Mouse (Mus musculus): Measurements from ENCODE around the gene 2610528A11Rik. TPM values are rescaled to one million over a fixed set of nuclear protein-coding genes. Genes with fewer than 3 reads are reported as not detected.

The 2610528A11Rik gene
- polyA plus RNA-seq, 1 experiment = not detected

- no peak overlapping the region for H3K4me3 ChIP-seq (ENCODE audit: insufficient read depth, low read depth, low read length)
- 56% methylated on average over 5 of the region's 5 CpGs for WGBS
- H3K4me1 ChIP-seq (ENCODE audit: control insufficient read depth, insufficient read depth, low read length) = peaks cover 6% of the 10 kb centered on the region
- no peak overlapping the region for H3K27ac ChIP-seq (ENCODE audit: insufficient read depth, low read depth, low read length)
- no peak for TF ChIP-seq CTCF (IDR thresholded peaks at IDR 0.05; ENCODE audit: insufficient read depth, low read depth, low read length)
- TF ChIP-seq POLR2A (IDR thresholded peaks at IDR 0.05; ENCODE audit: insufficient read depth, low read depth, low read length) = no peak
Measured at GRCm38 (mm10) chr14:37104747-37105146, 9.1 kb downstream of the 2610528A11Rik start.

GRCm38 (mm10) chr14:37102484-37102883 lies 11.3 kb downstream of the 2610528A11Rik start:
- Histone ChIP-seq H3K27ac (ENCODE audit: insufficient read depth, low read depth, low read length) (no peak overlapping the region), H3K4me3 (ENCODE audit: insufficient read depth, low read depth, low read length) (no peak overlapping the region), H3K4me1 (ENCODE audit: control insufficient read depth, insufficient read depth, low read length) (peaks cover 15% of the 10 kb centered on the region)
- no peak for TF ChIP-seq CTCF (IDR thresholded peaks at IDR 0.05; ENCODE audit: insufficient read depth, low read depth, low read length)
- TF ChIP-seq POLR2A (IDR thresholded peaks at IDR 0.05; ENCODE audit: insufficient read depth, low read depth, low read length) = no peak
- 82% methylated on average over 3 of the region's 3 CpGs for WGBS

- H3K27ac ChIP-seq (ENCODE audit: insufficient read depth, low read depth, low read length) = no peak overlapping the region
- TF ChIP-seq CTCF (IDR thresholded peaks at IDR 0.05; ENCODE audit: insufficient read depth, low read depth, low read length) (no peak), POLR2A (IDR thresholded peaks at IDR 0.05; ENCODE audit: insufficient read depth, low read depth, low read length) (no peak)
- H3K4me1 ChIP-seq (ENCODE audit: control insufficient read depth, insufficient read depth, low read length) = peaks cover 14% of the 10 kb centered on the region
- 81% methylated on average over 5 of the region's 5 CpGs for WGBS
- H3K4me3 ChIP-seq (ENCODE audit: insufficient read depth, low read depth, low read length) = no peak overlapping the region
Measured at GRCm38 (mm10) chr14:37101531-37101930, 12.3 kb downstream of the 2610528A11Rik start.

- Histone ChIP-seq H3K4me1 (ENCODE audit: control insufficient read depth, insufficient read depth, low read length) (peaks cover 9% of the 10 kb centered on the region), H3K4me3 (ENCODE audit: insufficient read depth, low read depth, low read length) (peak within 1 kb of the TSS; percentile 43), H3K27ac (ENCODE audit: insufficient read depth, low read depth, low read length) (no peak within 1 kb of the TSS)
- WGBS = under 1% methylated on average over 30 of the region's 30 CpGs
- no peak for TF ChIP-seq CTCF (IDR thresholded peaks at IDR 0.05; ENCODE audit: insufficient read depth, low read depth, low read length)
- no peak for TF ChIP-seq POLR2A (IDR thresholded peaks at IDR 0.05; ENCODE audit: insufficient read depth, low read depth, low read length)
Measured at GRCm38 (mm10) chr14:37097956-37098530, 15.8 kb downstream of the 2610528A11Rik start, which contains the start of gene Cdhr1. Cdhr1 (minus strand) TSS chr14:37098347.

GRCm38 (mm10) chr14:37095556-37095955 lies 18.3 kb downstream of the 2610528A11Rik start:
- H3K27ac ChIP-seq (ENCODE audit: insufficient read depth, low read depth, low read length) = no peak overlapping the region
- H3K4me3 ChIP-seq (ENCODE audit: insufficient read depth, low read depth, low read length) = no peak overlapping the region
- peaks cover 9% of the 10 kb centered on the region for H3K4me1 ChIP-seq (ENCODE audit: control insufficient read depth, insufficient read depth, low read length)
- no peak for TF ChIP-seq CTCF (IDR thresholded peaks at IDR 0.05; ENCODE audit: insufficient read depth, low read depth, low read length)
- no peak for TF ChIP-seq POLR2A (IDR thresholded peaks at IDR 0.05; ENCODE audit: insufficient read depth, low read depth, low read length)
- 83% methylated on average over 4 of the region's 4 CpGs for WGBS

- WGBS = 77% methylated on average over 6 of the region's 6 CpGs
- TF ChIP-seq POLR2A (IDR thresholded peaks at IDR 0.05; ENCODE audit: insufficient read depth, low read depth, low read length) (no peak), CTCF (IDR thresholded peaks at IDR 0.05; ENCODE audit: insufficient read depth, low read depth, low read length) (no peak)
- Histone ChIP-seq H3K4me1 (ENCODE audit: control insufficient read depth, insufficient read depth, low read length) (peaks cover 9% of the 10 kb centered on the region), H3K27ac (ENCODE audit: insufficient read depth, low read depth, low read length) (no peak overlapping the region), H3K4me3 (ENCODE audit: insufficient read depth, low read depth, low read length) (no peak overlapping the region)
Measured at GRCm38 (mm10) chr14:37094436-37094835, 19.4 kb downstream of the 2610528A11Rik start.

GRCm38 (mm10) chr14:37083755-37084154 lies 30.1 kb downstream of the 2610528A11Rik start:
- Histone ChIP-seq H3K4me3 (ENCODE audit: insufficient read depth, low read depth, low read length) (no peak overlapping the region), H3K4me1 (ENCODE audit: control insufficient read depth, insufficient read depth, low read length) (no peaks in the 10 kb centered on the region), H3K27ac (ENCODE audit: insufficient read depth, low read depth, low read length) (no peak overlapping the region)
- TF ChIP-seq POLR2A (IDR thresholded peaks at IDR 0.05; ENCODE audit: insufficient read depth, low read depth, low read length) (no peak), CTCF (IDR thresholded peaks at IDR 0.05; ENCODE audit: insufficient read depth, low read depth, low read length) (no peak)
- WGBS = 13% methylated on average over 4 of the region's 4 CpGs

- Histone ChIP-seq H3K4me1 (ENCODE audit: control insufficient read depth, insufficient read depth, low read length) (no peaks in the 10 kb centered on the region), H3K27ac (ENCODE audit: insufficient read depth, low read depth, low read length) (no peak overlapping the region), H3K4me3 (ENCODE audit: insufficient read depth, low read depth, low read length) (no peak overlapping the region)
- no peak for TF ChIP-seq POLR2A (IDR thresholded peaks at IDR 0.05; ENCODE audit: insufficient read depth, low read depth, low read length)
- no peak for TF ChIP-seq CTCF (IDR thresholded peaks at IDR 0.05; ENCODE audit: insufficient read depth, low read depth, low read length)
- 89% methylated on average over 1 of the region's 1 CpGs for WGBS
Measured at GRCm38 (mm10) chr14:37080724-37081123, 33.1 kb downstream of the 2610528A11Rik start.

- H3K4me3 ChIP-seq (ENCODE audit: insufficient read depth, low read depth, low read length) = no peak overlapping the region
- TF ChIP-seq POLR2A (IDR thresholded peaks at IDR 0.05; ENCODE audit: insufficient read depth, low read depth, low read length) (no peak), CTCF (IDR thresholded peaks at IDR 0.05; ENCODE audit: insufficient read depth, low read depth, low read length) (no peak)
- no peak overlapping the region for H3K27ac ChIP-seq (ENCODE audit: insufficient read depth, low read depth, low read length)
- 24% methylated on average over 9 of the region's 9 CpGs for WGBS
- no peaks in the 10 kb centered on the region for H3K4me1 ChIP-seq (ENCODE audit: control insufficient read depth, insufficient read depth, low read length)
Measured at GRCm38 (mm10) chr14:37068516-37068915, 45.3 kb downstream of the 2610528A11Rik start.
